Mouse (Mus musculus) neutrophil, adult 59 days (primary cell): ENCODE results near the gene Olfr1052. TPM values are rescaled to one million over a fixed set of nuclear protein-coding genes. Genes with fewer than 3 reads are reported as not detected.

ENCODE experiments used
- total RNA-seq, 2 experiments: library from RNA; stranded (reverse); gene quantifications; 1 replicate in 1 of 2; 2 replicates in 1 of 2; pipeline ENCODE4 v1.2.4; 2023

The Olfr1052 gene
- not detected for total RNA-seq

DNA sequence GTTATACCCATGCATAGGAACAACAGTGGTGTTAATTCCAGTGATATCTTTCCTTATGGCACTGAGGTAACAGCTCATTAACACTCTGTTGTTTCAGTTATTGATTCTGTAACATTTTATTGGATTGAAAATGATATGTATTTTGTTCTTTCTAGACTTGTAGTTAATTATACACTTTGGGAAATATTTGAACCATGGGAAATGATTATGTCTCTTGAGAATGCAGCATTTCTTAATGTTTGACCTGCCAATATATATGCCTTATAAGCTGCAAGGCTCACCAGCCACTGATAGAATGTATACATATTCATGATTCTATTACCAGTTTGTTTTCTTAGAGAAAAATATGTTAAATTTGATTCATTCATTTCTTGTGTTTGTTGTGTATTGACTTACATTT lies at the start of gene Olfr1052:
Gene Olfr1052, plus strand, starts transcription at position 301 of the 400 bp plus-strand sequence.

DNA sequence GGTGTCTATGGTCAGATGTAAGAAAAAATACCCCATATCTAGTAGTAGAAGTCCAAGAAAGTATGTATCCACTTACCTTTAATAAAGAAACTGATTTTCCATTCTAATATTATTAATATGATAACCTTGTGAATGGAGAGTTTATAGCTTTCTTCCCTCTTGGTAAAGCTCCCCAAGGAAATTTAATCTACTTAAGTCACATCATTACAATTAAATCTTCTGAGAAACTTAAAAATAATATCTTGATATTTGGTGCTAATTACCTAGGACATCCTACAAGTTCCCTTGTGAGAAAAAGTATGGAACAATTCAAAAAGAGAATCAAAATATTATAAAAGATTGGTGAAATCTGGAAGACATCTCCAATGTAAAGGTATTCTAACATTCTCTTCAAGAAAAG lies 34.0 kb upstream of the Olfr1052 start, which contains the start of gene Olfr1049:
Gene Olfr1049, minus strand, starts transcription at position 101 of the 400 bp plus-strand sequence.

GRCm38 (mm10) chr2:86278988-86279387 lies 13.3 kb upstream of the Olfr1052 start, which contains the start of gene Olfr1051:
TSS of gene Olfr1051 (minus strand) at chr2:86279088.

GRCm38 (mm10) chr2:86315184-86315583 lies 22.9 kb downstream of the Olfr1052 start, which contains the start of gene Olfr1053:
TSS of gene Olfr1053 (minus strand) at chr2:86315284.

DNA sequence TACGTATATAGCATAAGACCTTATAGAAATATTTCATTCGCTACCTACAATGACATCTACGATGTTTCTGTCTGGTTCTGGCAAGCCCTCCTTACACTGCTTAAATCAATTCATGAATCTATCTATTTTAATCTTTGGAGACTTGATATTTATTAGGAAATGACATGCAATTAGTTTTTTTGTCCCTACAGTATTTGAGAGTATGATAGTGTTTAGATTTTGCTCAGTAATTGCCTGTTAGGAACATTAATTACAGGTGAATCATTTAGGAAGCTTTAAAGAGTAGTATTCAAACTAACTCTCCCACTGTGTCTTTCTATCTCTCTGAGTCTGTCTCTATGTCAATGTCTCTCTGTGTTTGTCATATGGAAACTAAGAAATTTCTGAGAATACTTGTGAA lies 43.1 kb downstream of the Olfr1052 start, which contains the start of gene Olfr1054:
Gene Olfr1054, minus strand, starts transcription at position 101 of the 400 bp plus-strand sequence.

Other genes with a start within 250 kb of the Olfr1052 start
- gene Olfr1034, start 246.6 kb upstream of the Olfr1052 start, total RNA-seq, result not detected
- gene Olfr1036, start 218.5 kb upstream of the Olfr1052 start, total RNA-seq, result not detected
- not detected for gene Olfr1037, start 205.1 kb upstream of the Olfr1052 start, total RNA-seq
- not detected for gene Olfr1039, start 156.5 kb upstream of the Olfr1052 start, total RNA-seq
- gene Olfr1040, start 145.7 kb upstream of the Olfr1052 start, total RNA-seq, result not detected
- not detected for gene Olfr1042, start 130.6 kb upstream of the Olfr1052 start, total RNA-seq
- gene Olfr1043, start 124.9 kb upstream of the Olfr1052 start, total RNA-seq, result not detected
- not detected for gene Olfr1044, start 114.6 kb upstream of the Olfr1052 start, total RNA-seq
- gene Olfr52, start 106.8 kb upstream of the Olfr1052 start, total RNA-seq, result not detected
- not detected for gene Olfr1045, start 89.4 kb upstream of the Olfr1052 start, total RNA-seq
- gene Olfr1046, start 73.1 kb upstream of the Olfr1052 start, total RNA-seq, result not detected
- not detected for gene Olfr1047, start 61.1 kb upstream of the Olfr1052 start, total RNA-seq
- gene Olfr1048, start 52.2 kb upstream of the Olfr1052 start, total RNA-seq, result not detected
- not detected for gene Olfr1049, start 34.1 kb upstream of the Olfr1052 start, total RNA-seq
- gene Olfr1051, start 13.4 kb upstream of the Olfr1052 start, total RNA-seq, result not detected
- gene Olfr1053, start 22.8 kb downstream of the Olfr1052 start, total RNA-seq, result not detected
- not detected for gene Olfr1054, start 43.0 kb downstream of the Olfr1052 start, total RNA-seq
- not detected for gene Olfr1055, start 57.8 kb downstream of the Olfr1052 start, total RNA-seq
- not detected for gene Olfr1056, start 70.0 kb downstream of the Olfr1052 start, total RNA-seq
- gene Olfr1057, start 85.9 kb downstream of the Olfr1052 start, total RNA-seq, result not detected
- gene Olfr1058, start 96.1 kb downstream of the Olfr1052 start, total RNA-seq, result not detected
- gene Olfr1061, start 121.6 kb downstream of the Olfr1052 start, total RNA-seq, result not detected
- not detected for gene Olfr1062, start 134.3 kb downstream of the Olfr1052 start, total RNA-seq
- gene Olfr1065, start 158.1 kb downstream of the Olfr1052 start, total RNA-seq, result not detected
- gene Olfr1066, start 163.8 kb downstream of the Olfr1052 start, total RNA-seq, result not detected
- not detected for gene Olfr228, start 194.9 kb downstream of the Olfr1052 start, total RNA-seq
- not detected for gene Olfr1076, start 216.0 kb downstream of the Olfr1052 start, total RNA-seq